Mouse (Mus musculus): Measurements from ENCODE around the gene Cdkl1. TPM values are rescaled to one million over a fixed set of nuclear protein-coding genes. Genes with fewer than 3 reads are reported as not detected.

The Cdkl1 gene
- not detected for total RNA-seq (2023)

GRCm38 (mm10) chr12:69790530-69791505, at the start of gene Cdkl1:
TSS of gene Cdkl1 (minus strand) at chr12:69791267.

GRCm38 (mm10) chr12:69724711-69725460, 66.2 kb downstream of the Cdkl1 start, which contains the start of the genes L2hgdh and Atp5s:
TSS of gene L2hgdh (minus strand) at chr12:69724873.
TSS of gene Atp5s (plus strand) at chr12:69724950.

Other genes starting within 250 kb of the Cdkl1 start
- gene Vcpkmt, start 208.2 kb downstream of the Cdkl1 start, total RNA-seq (2023): 10 to 100 TPM; 16.6 to 18.4 TPM
- 10 to 100 TPM; 33.4 to 37.7 TPM for gene Sos2, start 109.4 kb downstream of the Cdkl1 start, total RNA-seq (2023)
- 1 to 10 TPM; 7.1 to 8.0 TPM for gene L2hgdh, start 66.4 kb downstream of the Cdkl1 start, total RNA-seq (2023)
- 1 to 10 TPM; 5.1 to 9.7 TPM for gene Atp5s, start 66.3 kb downstream of the Cdkl1 start, total RNA-seq (2023)
- 1 to 10 TPM; 1.0 to 1.4 TPM for gene Atl1, start 101.3 kb upstream of the Cdkl1 start, total RNA-seq (2023)
- gene Map4k5, start 101.9 kb upstream of the Cdkl1 start, total RNA-seq (2023): 10 to 100 TPM; 13.0 to 18.3 TPM
- gene Sav1, start 195.7 kb upstream of the Cdkl1 start, total RNA-seq (2023): 10 to 100 TPM; 24.9 to 28.7 TPM

Data from T-cell, adult 66 days (primary cell).